Mouse (Mus musculus) kidney, embryonic 16.5 days (tissue): ENCODE measurements around the gene Stox2. TPM values are rescaled to one million over a fixed set of nuclear protein-coding genes. Genes with fewer than 3 reads are reported as not detected.

ENCODE experiments used
- ATAC-seq: fragments of 200-750 bp; cut with Nextera tagmentation; 2 replicates; pipeline ENCODE4 v1.8.0; 2017; ENCODE audit warnings: moderate TSS enrichment; ENCODE audit not compliant: low FRiP score, low TSS enrichment
- H3K27ac ChIP-seq: fragments of 300-500 bp; sonication (generic); 2 replicates; pipeline ENCODE4 v1.5.1; 2014; ENCODE audit warnings: low read length
- H3K27me3 ChIP-seq: fragments of 300-500 bp; sonication (generic); 2 replicates; pipeline ENCODE4 v1.6.1; 2014; ENCODE audit warnings: low read length, control low read depth, mixed read lengths; ENCODE audit not compliant: insufficient read depth
- H3K36me3 ChIP-seq: fragments of 300-500 bp; sonication (generic); 2 replicates; pipeline ENCODE4 v1.6.1; 2014; ENCODE audit warnings: low read length, control low read depth, mixed read lengths; ENCODE audit not compliant: insufficient read depth
- H3K4me1 ChIP-seq: fragments of 300-500 bp; sonication (generic); 2 replicates; pipeline ENCODE4 v1.6.1; 2014; ENCODE audit warnings: low read length, control low read depth, mixed read lengths; ENCODE audit not compliant: insufficient read depth
- H3K4me2 ChIP-seq: fragments of 300-500 bp; sonication (generic); replicated peaks from 2 replicates; pipeline ENCODE4 v1.6.1; 2014; ENCODE audit warnings: low read depth, low read length
- H3K4me3 ChIP-seq: fragments of 300-500 bp; sonication (generic); 2 replicates; pipeline ENCODE4 v1.5.1; 2014; ENCODE audit warnings: mild to moderate bottlenecking, low read length
- H3K9ac ChIP-seq: fragments of 300-500 bp; sonication (generic); replicated peaks from 2 replicates; pipeline ENCODE4 v1.6.1; 2014; ENCODE audit warnings: low read length
- H3K9me3 ChIP-seq: fragments of 300-500 bp; sonication (generic); 2 replicates; pipeline ENCODE4 v1.6.1; 2016; ENCODE audit warnings: low read length, control low read depth
- WGBS: fragments of 180-500 bp; shearing (Covaris S2); extraction: QIAGEN DNeasy Blood & Tissue Kit; methylation state at CpG from one replicate; pipeline ENCODE4 v1.1.7; 2014; 5-methylcytosine and 5-hydroxymethylcytosine counted together
- polyA plus RNA-seq: library from polyadenylated mRNA; unstranded; fragments of >200 nt; fragmentation: Nextera tagmentation; extraction: Ambion mirVana; gene quantifications from 2 replicates; pipeline ENCODE4 v1.2.1, GENCODE M21; 2015

Gene Stox2
- polyA plus RNA-seq, 1 experiment from 2014 or later, result 9.4 TPM

DNA sequence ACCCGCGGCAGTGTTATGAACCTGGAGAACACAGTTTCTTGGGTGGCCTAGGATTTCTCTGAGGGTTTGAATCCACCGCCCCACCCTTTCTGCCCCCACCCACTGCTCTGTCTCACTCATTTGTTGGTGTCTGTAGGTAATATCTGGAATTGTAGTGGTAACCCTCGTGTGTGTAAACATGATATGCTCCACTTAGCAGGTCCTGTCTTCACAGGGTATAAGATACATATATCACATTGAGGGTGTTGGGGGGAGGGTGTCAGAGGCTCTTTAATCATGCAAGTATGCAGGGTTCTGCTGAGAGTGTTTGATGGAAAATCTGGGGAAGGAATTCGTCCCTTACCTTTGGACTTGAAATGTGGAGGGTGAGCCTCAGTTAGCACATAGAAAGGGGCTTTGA lies 310.1 kb downstream of the Stox2 start:
- peak overlapping the region; percentile 55 for H3K4me2 ChIP-seq
- no peaks in the 10 kb centered on the region for H3K36me3 ChIP-seq
- peak overlapping the region; percentile 47 for H3K9ac ChIP-seq
- no peaks in the 10 kb centered on the region for H3K27me3 ChIP-seq
- peaks cover 19% of the 10 kb centered on the region for H3K4me1 ChIP-seq
- H3K4me3 ChIP-seq, result peak overlapping the region; percentile 36
- 12% methylated on average over 5 of the region's 5 CpGs for WGBS
- H3K9me3 ChIP-seq, result no peaks in the 10 kb centered on the region
- H3K27ac ChIP-seq, result no peak overlapping the region
- peak; percentile 57; the same call in 1 of the 2 replicates for ATAC-seq

DNA sequence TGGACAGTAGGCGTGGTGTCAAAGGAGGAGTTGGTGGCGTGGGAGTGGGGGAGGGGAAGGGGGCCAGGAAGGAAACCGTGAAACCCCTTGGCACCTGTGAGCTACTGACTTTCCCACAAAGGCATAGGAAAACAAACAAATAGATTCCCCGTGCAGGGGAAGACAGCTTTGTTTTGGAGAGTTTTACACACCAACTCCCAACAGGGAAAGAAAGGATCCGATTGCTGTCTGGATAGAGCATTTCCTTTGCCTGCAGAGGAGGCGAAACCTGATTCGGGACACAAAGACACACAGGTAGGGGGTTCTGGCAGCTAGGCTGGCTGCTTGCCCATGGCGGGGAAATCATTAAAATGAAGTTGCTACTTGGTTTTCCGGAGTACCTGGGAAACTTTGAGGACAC lies 310.6 kb downstream of the Stox2 start:
- Histone ChIP-seq H3K4me3 (peak overlapping the region; percentile 36), H3K9ac (peak overlapping the region; percentile 47), H3K9me3 (no peaks in the 10 kb centered on the region), H3K27me3 (no peaks in the 10 kb centered on the region), H3K4me2 (peak overlapping the region; percentile 55), H3K27ac (no peak overlapping the region), H3K36me3 (no peaks in the 10 kb centered on the region), H3K4me1 (peaks cover 19% of the 10 kb centered on the region)
- under 1% methylated on average over 9 of the region's 9 CpGs for WGBS
- peak; percentile 42; the same call in 1 of the 2 replicates for ATAC-seq

DNA sequence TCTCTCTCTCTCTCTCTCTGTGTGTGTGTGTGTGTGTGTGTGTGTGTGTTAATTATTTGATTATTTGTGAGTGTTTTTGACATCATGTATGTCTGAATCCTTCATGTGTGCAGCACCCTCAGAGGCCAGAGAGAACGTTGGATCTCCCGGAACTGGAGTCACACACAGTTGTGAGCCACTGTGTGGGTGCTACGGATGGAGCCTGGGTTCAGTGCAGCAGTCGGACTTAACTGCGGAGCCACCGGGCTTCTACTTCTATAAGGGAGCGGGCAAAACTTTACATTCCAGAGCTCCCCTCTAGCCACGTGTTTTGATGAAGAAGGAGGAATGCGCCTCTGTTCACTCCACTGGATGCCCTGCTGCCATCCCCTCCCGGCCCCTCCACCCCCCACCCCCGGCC lies 311.4 kb downstream of the Stox2 start:
- H3K9me3 ChIP-seq, result no peaks in the 10 kb centered on the region
- no peaks in the 10 kb centered on the region for H3K36me3 ChIP-seq
- peak overlapping the region; percentile 55 for H3K4me2 ChIP-seq
- no peak for ATAC-seq
- peak overlapping the region; percentile 9; the same call in 1 of the 2 replicates for H3K4me3 ChIP-seq
- 49% methylated on average over 11 of the region's 11 CpGs for WGBS
- no peaks in the 10 kb centered on the region for H3K27me3 ChIP-seq
- no peak overlapping the region for H3K27ac ChIP-seq
- no peak overlapping the region for H3K9ac ChIP-seq
- peaks cover 19% of the 10 kb centered on the region for H3K4me1 ChIP-seq

DNA sequence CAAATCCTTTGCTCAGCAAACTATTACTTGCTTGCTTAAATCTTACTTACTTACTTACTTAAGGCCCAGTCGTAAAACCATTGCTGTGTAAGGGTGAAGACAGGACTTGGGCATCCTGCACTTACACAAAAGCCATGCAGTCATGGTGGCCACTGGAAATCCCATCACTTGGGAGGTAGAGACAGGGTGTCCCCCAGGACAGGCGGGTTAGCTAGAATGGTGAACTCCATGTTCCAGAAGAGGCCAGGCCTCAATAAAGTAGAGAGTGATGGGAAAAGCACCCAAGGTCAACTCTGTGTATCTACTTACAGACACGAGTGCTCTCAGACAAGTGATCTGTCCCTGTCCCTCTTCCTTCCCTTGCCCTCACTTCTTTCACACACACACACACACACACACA lies 312.8 kb downstream of the Stox2 start:
- WGBS, result 78% methylated on average over 3 of the region's 3 CpGs
- no peak overlapping the region for H3K9ac ChIP-seq
- no peaks in the 10 kb centered on the region for H3K9me3 ChIP-seq
- ATAC-seq, result no peak
- H3K4me2 ChIP-seq, result no peak overlapping the region
- peaks cover 19% of the 10 kb centered on the region for H3K4me1 ChIP-seq
- no peak overlapping the region for H3K4me3 ChIP-seq
- no peak overlapping the region for H3K27ac ChIP-seq
- no peaks in the 10 kb centered on the region for H3K27me3 ChIP-seq
- no peaks in the 10 kb centered on the region for H3K36me3 ChIP-seq

Other genes with a start within 250 kb of the Stox2 start
- 36.7 and 38.8 TPM in 2 replicates for gene Trappc11, start 87.1 kb upstream of the Stox2 start, polyA plus RNA-seq
- 38.2 and 38.6 TPM in 2 replicates for gene Rwdd4a, start 87.3 kb upstream of the Stox2 start, polyA plus RNA-seq
- 9.9 and 11.6 TPM in 2 replicates for gene Ing2, start 229.2 kb upstream of the Stox2 start, polyA plus RNA-seq